Mouse (Mus musculus) spleen, adult 2 months (tissue): ENCODE data around the gene Mfap1a.
A peak's percentile ranks its signal among the peaks of the same experiment; 100 is the strongest.

ENCODE experiments used
- CTCF ChIP-seq: fragments of 200-500 bp; IDR thresholded peaks from 2 replicates; pipeline ENCODE4 v1.5.1; 2011; ENCODE audit warnings: mild to moderate bottlenecking, inconsistent platforms; ENCODE audit not compliant: insufficient read depth, insufficient read length, insufficient replicate concordance; ENCODE audit errors: extremely low read depth
- POLR2A ChIP-seq: fragments of 200-500 bp; IDR thresholded peaks from 2 replicates; pipeline ENCODE4 v1.6.1; 2011; ENCODE audit warnings: low read depth, low read length, inconsistent platforms

DNA sequence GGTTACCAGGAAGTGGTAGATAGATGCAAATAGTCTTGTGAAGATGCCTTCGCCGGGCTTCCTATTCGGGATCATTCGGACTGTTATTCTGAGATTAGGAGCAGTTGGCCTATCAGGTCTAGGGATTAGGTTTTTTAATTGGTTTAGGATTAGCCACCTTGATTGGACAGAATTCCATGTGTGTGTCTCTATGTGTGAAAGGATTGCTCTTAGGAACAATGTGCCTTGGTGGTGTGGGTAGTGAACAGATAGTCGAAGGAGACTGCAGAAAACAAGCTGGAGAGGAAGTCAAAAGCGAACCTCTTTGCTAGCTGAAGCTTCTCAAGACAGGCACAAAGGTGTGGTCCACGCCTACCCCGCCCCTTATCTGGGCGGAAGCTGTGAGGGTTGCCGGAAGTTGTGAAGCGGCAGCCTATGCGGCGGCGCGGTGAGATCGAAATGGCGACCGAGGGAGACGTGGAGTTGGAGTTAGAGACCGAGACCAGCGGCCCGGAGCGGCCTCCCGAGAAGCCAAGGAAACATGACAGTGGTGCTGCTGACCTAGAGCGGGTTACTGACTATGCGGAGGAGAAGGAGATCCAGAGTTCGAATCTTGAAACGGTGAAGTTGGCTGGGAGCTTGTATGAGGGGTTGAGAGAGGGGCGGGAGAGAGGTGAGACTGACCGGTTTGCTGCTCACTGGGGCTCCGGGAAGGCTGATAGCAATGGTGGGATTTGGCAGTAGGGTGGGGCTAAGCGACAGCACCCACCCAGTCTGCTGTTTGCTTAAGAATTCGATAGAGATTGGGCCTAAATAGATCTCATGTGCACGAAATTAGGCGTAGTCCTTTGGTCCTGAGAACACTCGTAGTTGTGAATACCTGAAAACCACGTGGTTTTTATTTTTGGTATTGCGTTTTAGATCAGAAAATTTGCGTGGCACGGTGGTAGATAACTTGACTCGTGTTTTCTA lies 49.5 kb downstream of the Mfap1a start, which contains the start of gene Serinc4:
- TF ChIP-seq POLR2A (peak; percentile 31), CTCF (no peak)
